Mouse (Mus musculus): ENCODE measurements around the gene Aldh3b1. TPM values are rescaled to one million over a fixed set of nuclear protein-coding genes. Genes with fewer than 3 reads are reported as not detected.

Aldh3b1 gene
- total RNA-seq, 2 experiments from 2014 or later = 10.6 to 10.9 TPM

DNA sequence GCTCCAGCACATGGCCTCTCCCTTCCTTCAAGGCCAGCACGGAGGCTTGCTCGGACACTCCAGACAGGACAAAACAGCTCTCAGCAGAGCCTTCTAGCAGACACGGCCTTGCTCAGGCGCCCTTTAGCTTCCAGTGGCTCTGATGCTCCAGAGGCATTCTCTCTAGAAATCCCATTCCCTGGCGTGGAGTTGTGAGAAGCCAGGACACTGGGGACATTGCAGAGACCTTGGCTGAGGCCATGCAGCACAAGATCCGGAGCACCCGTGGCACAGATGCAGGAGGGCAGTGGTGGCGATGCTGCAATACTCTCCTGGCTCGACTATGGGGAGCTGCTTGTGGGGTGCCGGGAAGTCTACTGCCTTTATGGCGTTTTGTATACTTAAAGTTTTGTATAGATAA is 12.9 kb downstream of the Aldh3b1 start:
- ATAC-seq (replicated peaks; ENCODE audit: low FRiP score, poor library complexity, severe bottlenecking) = no peak

DNA sequence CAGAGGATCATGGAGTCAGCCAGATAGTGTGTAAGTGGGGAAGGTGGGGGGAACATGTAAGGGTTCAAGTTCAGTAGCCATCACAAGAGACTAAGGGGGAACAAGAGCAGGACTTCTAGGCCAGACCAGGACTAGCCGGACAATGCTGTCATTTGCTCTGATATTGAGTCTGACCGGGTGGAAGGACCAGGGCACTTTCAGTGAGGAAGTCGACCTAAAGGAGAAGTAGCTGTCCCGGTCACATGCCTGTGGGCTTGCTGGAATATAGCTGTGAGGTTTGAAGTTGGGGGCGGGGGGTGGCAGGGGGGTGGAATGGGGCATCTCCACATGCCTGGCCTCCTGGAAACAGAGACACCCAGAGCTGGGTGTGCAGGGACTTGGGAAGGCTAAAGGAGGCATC is 15.1 kb downstream of the Aldh3b1 start:
- ATAC-seq (replicated peaks; ENCODE audit: low FRiP score, poor library complexity, severe bottlenecking) = no peak

DNA sequence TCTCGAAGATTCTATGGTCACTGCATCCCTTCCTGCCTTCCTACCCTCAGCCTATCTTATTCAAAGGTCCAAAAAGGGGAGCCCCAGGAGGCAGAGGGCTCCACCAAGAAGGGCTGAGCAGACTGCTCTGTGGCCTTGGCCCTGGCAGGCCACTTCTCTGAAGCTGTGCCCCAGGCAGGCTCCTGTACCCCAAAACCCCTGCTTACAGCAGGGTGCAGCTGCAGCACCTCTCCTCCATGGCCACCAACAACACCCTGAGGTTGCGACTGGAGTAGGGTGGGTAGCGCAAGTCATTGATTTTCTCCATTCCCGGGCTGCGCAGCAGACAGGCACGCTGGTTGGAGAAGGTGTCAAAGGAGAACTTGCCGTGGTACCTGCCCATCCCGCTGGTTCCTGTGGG is 15.9 kb downstream of the Aldh3b1 start:
- no peak for ATAC-seq (replicated peaks; ENCODE audit: low FRiP score, poor library complexity, severe bottlenecking)

DNA sequence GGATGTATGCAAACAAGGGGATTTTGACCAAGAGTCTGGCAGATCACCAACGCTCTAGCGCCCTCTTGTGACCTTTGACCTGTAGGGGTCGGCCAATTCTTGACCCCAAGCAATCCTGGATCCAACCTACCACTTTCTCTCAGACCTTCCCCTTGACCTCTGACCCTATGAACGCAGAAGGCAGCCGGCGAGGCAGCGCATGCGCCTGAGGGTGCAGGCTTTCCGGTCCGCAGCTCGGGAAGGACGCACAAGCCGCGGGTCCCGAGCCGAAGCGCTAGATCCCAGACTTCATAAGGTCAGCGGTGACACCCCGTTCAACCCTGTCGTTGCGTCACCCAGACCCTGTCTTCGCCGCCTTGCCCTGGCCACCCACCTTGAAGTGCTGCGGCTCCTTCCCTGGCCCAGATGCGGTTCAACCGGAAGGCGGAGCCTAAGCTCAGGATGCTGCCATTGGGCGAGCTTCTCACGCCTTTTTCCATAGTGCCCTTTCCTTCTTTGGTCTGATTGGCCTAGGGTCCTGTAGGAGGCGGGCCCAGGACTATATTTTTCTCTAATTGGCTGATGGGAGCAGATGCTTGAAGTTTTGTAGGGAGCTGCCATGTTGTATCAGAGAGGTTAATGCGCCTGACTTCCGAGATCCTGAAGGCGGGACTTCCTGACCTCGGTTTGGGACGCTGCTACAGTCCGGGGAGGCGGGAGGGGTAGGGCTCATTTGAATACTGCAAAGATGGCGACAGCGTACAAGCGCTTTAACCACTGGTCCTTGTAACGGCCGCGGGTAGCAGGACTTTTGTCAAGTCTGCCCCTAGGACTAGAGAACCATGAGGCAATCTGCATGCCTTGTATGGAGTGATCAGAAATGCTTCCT is 17.0 kb downstream of the Aldh3b1 start, which contains the start of gene Ndufs8:
Gene Ndufs8, minus strand, starts transcription at position 438 of the 868 bp plus-strand sequence.
- ATAC-seq (replicated peaks; ENCODE audit: low FRiP score, poor library complexity, severe bottlenecking) = peak; percentile 93

DNA sequence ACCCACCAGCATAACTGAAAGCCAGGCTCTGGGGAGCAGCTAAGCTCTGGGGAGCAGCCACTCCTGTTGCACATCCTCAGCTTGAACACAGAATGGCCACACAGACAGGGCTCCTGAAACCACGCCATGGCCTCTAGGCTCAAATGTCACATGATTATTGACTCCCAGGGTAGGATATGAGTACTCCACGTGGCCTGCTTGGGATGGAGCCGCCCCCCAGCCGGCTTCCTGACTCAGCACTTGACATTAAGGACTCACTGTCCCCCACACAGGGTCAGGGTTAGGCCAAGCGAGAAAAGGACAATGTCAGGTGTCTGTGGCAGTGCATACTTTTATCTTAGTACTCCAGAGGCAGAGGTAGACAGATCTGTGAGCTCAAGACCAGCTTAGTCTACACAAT is 19.4 kb downstream of the Aldh3b1 start:
- ATAC-seq (replicated peaks; ENCODE audit: low FRiP score, poor library complexity, severe bottlenecking) = no peak

DNA sequence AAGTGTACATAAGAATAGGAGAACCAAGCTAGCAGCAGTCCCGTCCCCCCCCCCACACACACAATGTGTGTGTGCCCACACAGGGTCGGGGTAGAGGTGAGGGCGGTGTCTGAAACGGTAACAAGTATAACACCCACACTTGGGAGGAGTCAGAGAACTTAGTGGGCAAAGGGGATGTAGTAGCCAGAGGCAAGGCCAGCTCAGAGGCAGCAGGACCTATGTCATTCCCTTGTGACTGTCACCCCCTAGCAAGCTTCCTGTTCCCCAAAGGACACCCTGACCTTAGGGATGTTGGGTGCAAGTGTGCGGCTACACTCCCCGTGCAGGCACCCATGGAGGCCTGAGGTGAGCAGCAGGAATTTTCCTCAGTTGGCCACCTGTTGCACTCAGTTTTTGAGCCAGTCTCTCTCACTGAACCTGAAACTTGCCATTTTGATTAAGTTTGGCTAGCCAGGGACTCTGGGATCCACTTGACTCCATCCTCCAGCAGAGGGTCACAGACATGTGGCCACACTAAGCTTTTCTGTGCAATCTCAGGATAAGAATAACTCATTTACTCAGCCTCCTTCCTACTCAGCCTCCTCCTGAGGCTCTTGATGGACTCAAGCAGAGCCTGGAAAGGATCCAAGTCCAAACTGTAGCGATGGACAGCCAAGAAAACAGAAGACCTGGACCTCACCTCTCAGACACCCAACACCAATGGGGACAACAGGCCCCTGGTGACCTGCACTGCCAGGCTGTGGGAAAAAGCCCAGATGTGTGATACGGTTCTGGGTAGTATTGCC is 21.5 kb downstream of the Aldh3b1 start:
- no peak for ATAC-seq (replicated peaks; ENCODE audit: low FRiP score, poor library complexity, severe bottlenecking)

DNA sequence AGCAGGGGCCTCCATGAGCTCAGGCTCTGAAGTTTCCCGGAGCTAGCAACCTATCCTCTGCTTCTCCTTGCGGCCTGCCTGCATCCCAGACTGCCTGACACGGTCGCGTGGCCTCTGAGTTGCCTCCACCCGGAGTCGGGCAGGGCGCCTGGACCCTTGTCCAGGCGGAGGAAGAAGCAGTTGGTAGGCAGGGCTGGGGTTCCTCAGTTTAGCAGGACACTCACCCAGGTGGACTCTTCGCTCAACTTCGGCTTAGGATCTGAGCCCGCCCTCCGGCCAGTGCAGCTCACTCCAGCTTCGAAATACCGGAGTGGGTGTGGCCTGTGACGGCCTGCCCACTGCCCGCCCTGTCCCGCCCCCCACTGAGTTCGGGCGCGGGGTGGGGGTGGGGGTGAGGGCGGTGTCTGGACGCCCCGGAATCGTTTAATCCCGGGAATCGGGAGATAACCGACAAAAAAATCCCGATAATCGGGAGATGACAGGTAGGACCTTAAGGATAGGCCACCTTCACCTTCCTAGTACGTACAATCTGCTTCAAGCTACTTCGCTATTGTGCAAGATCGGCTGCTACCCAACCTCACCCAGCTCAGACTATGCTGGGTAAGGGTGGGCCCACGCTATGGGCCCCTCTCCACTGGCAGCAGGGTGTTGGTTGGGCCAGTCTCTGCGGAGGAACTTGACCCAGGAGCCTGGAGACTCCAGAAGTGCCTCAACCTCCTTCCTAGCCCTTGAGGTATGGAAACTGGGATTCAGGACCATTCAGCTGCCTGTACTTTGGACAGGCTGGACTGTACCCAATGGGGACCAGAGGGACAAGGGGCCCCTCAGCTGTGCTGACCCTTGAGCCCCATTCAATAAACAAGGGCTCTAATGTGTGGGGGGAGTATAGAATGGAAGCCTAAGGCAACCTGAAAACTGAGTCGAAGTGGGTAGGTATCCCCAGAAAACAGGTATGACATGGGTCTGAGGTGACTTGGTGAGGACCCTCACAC is 22.5 kb downstream of the Aldh3b1 start, which contains the start of gene Tcirg1:
Gene Tcirg1, minus strand, starts transcription at position 339 of the 992 bp plus-strand sequence.
- ATAC-seq (replicated peaks; ENCODE audit: low FRiP score, poor library complexity, severe bottlenecking) = peak; percentile 62

DNA sequence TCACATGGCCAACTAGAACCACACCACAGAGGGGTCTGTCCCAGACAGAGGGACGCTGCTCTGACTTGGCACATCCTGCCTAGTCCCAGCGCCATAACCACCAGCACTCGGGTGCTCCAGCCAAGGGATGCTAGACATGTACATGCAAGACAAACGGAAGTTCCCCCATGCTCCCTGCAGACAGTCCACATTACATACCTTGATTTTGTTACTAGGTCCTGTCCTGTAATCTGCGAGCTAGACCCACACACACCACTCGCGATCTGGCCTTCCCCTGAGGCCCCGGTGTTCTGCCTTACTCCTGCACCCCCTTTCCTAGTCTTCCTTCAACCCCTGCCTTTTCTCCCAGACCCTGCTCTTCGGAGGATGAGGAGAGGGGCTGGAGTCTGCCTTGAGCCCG is 23.3 kb downstream of the Aldh3b1 start:
- no peak for ATAC-seq (replicated peaks; ENCODE audit: low FRiP score, poor library complexity, severe bottlenecking)

DNA sequence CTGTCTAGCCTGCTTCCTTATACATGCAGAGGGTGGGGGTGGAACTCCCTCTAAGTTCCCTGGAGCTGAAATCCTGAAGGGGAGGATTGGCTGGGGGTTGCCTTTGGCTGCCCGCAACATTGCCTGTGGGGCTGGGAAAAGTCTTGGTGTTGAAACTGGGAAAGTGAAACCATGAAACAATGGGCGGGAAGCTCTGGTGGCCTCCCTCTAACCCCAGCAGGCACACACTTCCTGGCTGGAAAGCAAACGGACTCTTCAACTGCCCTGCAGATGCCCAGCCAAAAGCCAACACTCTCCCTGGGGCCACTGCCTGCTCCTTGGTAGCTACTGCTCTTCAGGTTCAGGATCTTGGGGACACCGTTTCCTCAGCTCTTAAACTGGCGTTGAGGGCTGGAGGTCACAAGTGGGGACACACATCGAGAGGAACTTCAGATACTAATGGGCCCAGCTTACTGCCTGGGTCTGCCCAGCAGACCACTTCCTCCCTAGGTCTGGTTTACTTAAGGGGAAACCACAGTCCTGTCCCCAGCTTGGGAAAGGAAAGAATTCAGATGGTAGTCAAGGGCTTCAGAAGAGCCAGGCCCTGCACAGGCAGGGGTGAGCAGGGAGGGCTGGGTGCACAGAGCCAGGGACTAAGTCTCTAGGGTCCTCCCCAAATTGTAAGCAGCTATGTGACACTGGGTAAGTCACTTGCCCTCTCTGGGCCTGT is 24.2 kb downstream of the Aldh3b1 start:
- no peak for ATAC-seq (replicated peaks; ENCODE audit: low FRiP score, poor library complexity, severe bottlenecking)

DNA sequence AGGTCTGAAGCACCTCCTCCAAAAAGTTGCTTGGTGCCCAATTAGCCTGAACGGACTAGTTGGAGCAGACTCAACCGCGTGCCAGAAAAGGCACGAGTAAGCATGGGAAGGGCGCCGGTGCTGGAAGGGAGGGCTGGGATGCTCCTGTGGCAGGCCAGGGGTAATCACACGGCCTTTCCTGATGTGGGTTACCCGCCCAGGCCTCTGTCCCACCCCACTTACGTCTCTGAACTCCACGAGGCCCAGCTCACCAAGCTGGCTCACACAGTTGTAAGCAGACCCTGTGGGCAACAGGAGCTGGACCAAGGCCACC is 25.3 kb downstream of the Aldh3b1 start:
- no peak for ATAC-seq (replicated peaks; ENCODE audit: low FRiP score, poor library complexity, severe bottlenecking)

DNA sequence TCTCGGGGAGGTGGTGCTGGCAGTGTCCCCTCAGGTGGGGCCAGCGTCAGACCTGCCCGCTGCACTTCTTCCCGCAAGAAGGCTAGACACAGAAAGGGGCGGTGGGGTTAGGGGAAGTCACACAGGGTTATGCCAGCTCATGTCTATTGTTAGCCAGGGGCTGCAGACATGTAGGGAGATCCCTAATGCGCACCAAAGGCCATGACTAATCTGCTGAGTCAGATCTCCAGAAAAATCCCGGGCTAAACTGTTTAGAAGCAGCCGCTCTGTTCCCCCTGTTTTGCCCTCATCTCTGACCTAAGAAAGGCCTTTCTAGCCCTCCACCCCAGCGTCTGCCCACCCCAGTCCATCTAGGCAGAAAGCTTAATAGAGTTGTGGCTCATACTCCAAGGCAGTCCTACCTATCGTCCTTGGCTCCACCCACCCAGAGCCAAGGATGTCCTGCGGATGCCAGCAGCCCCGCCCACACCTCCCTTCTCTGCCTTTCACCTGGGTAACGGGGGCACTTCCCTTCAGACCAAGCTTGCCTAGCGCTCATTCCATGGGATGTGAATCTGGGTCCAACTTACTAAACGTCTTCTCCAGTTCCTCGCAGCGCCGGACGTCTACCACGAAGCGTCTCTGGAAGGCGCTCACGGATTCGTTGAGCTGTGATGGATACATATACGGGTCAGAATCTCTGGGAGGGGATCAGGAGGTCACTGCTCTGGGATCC is 25.8 kb downstream of the Aldh3b1 start:
- ATAC-seq (replicated peaks; ENCODE audit: low FRiP score, poor library complexity, severe bottlenecking) = no peak

DNA sequence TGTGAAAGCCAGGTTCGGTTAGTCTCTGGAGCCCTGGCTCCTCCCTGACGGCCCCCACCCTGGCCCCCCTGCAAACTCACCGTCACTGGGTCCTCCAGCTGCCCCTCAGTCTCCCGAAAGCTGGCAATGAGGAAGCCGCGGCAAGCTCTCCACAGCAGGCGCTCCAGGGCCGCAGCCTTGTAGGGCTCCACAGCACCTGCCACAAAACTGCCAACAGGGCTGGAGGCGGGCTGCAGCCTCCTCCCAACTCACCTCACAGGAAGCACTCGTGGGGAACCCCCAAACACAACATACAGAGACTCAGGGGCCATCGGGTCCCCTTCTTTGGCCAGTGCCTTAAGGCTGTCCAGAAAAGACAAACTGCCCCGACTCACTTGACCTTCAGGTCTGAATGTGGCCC is 26.6 kb downstream of the Aldh3b1 start:
- ATAC-seq (replicated peaks; ENCODE audit: low FRiP score, poor library complexity, severe bottlenecking) = no peak

DNA sequence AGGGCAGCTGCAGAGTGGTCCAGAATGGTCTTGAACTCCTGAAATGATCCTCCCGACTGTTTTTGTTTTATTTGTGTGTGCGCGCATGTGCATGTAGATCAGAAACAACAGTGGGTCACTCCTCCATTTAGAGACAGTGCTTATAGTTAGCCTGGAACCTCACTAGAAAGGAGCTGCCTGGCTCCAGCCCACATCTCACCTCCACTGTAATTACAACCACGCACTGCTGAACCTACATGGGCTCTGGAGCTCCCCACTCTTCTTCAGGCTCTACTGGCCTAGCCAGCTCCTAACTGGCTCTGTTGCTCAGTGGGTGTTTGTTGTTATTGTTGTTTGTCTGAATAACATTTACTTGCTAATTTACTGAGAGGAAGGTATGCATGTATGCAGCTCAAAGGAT is 30.0 kb downstream of the Aldh3b1 start:
- ATAC-seq (replicated peaks; ENCODE audit: low FRiP score, poor library complexity, severe bottlenecking) = no peak

DNA sequence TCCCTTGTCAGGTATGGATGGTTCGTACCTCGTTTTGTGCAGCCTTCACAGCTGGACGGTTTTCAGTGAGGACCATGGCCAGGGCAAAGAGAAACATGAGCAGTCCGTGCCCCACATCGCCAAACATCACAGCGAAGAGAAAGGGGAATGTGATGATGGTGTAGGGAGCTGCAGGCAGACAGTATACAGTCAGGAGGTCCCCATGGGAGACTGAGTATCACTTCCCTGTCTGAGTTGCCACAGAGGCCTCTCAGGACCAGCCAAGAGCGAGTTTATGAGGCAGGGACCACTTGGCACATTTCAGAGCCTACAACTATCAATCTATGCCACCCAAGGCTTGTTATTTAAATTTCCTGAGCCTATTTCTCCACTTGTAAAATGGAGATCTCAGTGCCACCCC is 30.7 kb downstream of the Aldh3b1 start:
- no peak for ATAC-seq (replicated peaks; ENCODE audit: low FRiP score, poor library complexity, severe bottlenecking)

DNA sequence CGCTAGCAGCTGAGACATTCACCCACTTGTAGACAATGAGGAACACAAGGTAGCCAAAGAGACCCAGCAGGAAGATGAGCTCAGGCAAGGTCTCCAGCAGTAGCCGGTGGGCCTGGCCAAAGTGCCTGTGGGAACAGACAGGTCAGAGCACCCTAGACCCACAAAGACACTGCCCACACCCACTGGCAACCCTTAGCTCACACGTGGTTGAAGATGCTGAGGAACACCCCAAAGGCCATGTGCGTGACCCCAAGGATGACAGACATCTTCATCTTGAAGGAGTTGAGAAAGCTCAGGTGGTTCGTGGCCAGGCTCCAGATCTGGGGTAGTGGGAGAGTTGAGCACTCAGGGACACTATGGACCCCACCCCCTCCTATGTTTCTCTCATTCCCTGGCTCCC is 32.1 kb downstream of the Aldh3b1 start:
- ATAC-seq (replicated peaks; ENCODE audit: low FRiP score, poor library complexity, severe bottlenecking) = no peak

DNA sequence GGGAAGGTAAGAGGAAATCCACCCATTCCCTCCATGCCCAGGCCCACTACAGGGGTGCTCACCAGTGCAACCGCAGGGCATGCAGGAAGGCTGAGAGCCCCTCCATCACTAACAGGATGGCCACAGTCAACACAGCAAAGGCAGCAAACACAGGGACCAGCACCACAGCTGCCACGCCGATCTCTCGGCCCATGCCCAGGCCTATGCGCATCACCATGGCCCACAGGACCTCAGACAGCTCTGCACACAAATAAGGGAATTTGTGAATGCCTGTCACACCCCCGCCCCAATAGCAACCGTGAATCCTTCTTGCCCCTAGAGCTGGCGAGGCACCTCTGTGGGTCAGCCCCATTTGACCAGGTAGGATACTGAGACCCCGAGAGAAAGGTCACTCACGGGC is 33.4 kb downstream of the Aldh3b1 start:
- ATAC-seq (replicated peaks; ENCODE audit: low FRiP score, poor library complexity, severe bottlenecking) = 0 out of 2 replicates have a peak, but pooled peaks have one; percentile 19

DNA sequence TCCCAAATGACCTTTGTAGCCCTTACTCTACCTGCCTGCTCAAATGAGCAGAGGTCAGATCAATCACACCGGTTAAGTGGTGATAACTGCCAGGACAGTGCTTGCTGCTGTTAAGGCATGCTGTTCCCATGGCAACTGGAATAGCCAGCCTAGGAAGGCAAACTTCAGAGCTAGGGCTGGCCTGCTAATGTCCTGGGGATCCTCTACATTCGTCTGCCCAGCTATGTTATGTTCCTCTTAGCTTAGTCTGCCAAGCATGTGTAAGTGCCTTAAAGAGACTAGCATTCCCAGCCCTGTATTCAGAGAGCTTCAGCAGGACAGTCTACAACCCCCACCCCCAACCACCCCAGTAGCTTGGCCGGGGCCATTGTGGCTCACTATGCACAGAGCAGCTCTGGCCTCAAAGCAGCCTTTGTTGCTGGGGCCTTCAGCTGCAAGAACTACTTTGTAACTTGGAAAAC is 34.4 kb downstream of the Aldh3b1 start:
- ATAC-seq (replicated peaks; ENCODE audit: low FRiP score, poor library complexity, severe bottlenecking) = no peak

DNA sequence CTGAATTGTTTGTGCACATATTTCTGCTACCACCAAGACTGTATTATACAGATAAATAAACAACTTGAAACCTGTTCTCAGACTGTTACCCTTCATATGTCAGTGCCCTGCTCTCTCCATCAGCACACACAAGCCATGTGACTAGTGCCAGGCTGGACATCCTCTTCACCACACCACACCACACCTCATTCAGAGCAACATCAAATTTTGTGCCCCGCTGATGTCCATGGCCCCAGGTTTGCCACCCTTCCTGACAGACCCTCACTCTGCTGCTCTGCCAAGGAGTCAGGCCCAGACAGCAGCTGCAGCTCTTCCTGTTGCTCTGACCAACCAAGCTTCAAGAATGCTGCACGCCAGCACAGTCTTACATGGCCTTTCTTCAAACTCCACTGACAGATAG is 35.3 kb downstream of the Aldh3b1 start:
- no peak for ATAC-seq (replicated peaks; ENCODE audit: low FRiP score, poor library complexity, severe bottlenecking)

Data from erythroblast, adult 5-6 weeks (primary cell).